Mouse (Mus musculus): ENCODE results near the gene Adprhl2.

- TF ChIP-seq POLR2A (IDR thresholded peaks at IDR 0.05; ENCODE audit: low read depth, low read length) (no peak), CTCF (IDR thresholded peaks at IDR 0.05; ENCODE audit: extremely low read depth, insufficient read depth, insufficient read length, insufficient replicate concordance) (no peak)
Measured at GRCm38 (mm10) chr4:126295152-126295551, 26.4 kb downstream of the Adprhl2 start.
